Mouse (Mus musculus) liver, embryonic 15.5 days (tissue): ENCODE measurements around the gene Nln. TPM values are rescaled to one million over a fixed set of nuclear protein-coding genes. Genes with fewer than 3 reads are reported as not detected.
A peak's percentile ranks its signal among the peaks of the same experiment; 100 is the strongest.

ENCODE experiments used
- ATAC-seq: fragments of 200-750 bp; cut with Nextera tagmentation; 2 replicates; pipeline ENCODE4 v1.8.0; 2017; ENCODE audit warnings: moderate number of reproducible peaks, mild to moderate bottlenecking, moderate library complexity; ENCODE audit not compliant: insufficient read depth
- H3K27ac ChIP-seq: fragments of 300-500 bp; sonication (generic); replicated peaks from 2 replicates; pipeline ENCODE4 v1.5.1; 2015; ENCODE audit warnings: mild to moderate bottlenecking, inconsistent platforms
- H3K27me3 ChIP-seq: fragments of 300-500 bp; sonication (generic); 2 replicates; pipeline ENCODE4 v1.6.1; 2015; ENCODE audit warnings: mild to moderate bottlenecking, inconsistent platforms
- H3K36me3 ChIP-seq: fragments of 300-500 bp; sonication (generic); replicated peaks from 2 replicates; pipeline ENCODE4 v1.6.1; 2015; ENCODE audit warnings: moderate library complexity, mild to moderate bottlenecking, inconsistent platforms
- H3K4me1 ChIP-seq: fragments of 300-500 bp; sonication (generic); replicated peaks from 2 replicates; pipeline ENCODE4 v1.6.1; 2015; ENCODE audit warnings: inconsistent platforms
- H3K4me2 ChIP-seq: fragments of 300-500 bp; sonication (generic); 2 replicates; pipeline ENCODE4 v1.6.1; 2015; ENCODE audit warnings: moderate library complexity, mild to moderate bottlenecking, inconsistent platforms
- H3K4me3 ChIP-seq: fragments of 300-500 bp; sonication (generic); replicated peaks from 2 replicates; pipeline ENCODE4 v1.5.1; 2015; ENCODE audit warnings: mild to moderate bottlenecking, inconsistent platforms
- H3K9ac ChIP-seq: fragments of 300-500 bp; sonication (generic); 2 replicates; pipeline ENCODE4 v1.6.1; 2015; ENCODE audit warnings: moderate library complexity, mild to moderate bottlenecking, inconsistent platforms
- H3K9me3 ChIP-seq: fragments of 300-500 bp; sonication (generic); replicated peaks from 2 replicates; pipeline ENCODE4 v1.6.1; 2016; ENCODE audit warnings: inconsistent platforms
- WGBS: fragments of 180-500 bp; shearing (Covaris S2); methylation state at CpG from one replicate; pipeline ENCODE4 v1.1.7; 2015; ENCODE audit warnings: mixed read lengths; ENCODE audit not compliant: insufficient replicate concordance; 5-methylcytosine and 5-hydroxymethylcytosine counted together
- polyA plus RNA-seq: library from polyadenylated mRNA; unstranded; fragments of >200 nt; fragmentation: Nextera tagmentation; extraction: Ambion mirVana; gene quantifications from 2 replicates; pipeline ENCODE4 v1.2.1, GENCODE M21; 2015

Nln gene
- polyA plus RNA-seq, result 12.5 and 12.8 TPM in 2 replicates

- peak within 1 kb of the TSS; percentile 97 for H3K4me2 ChIP-seq
- peak within 1 kb of the TSS; percentile 57 for H3K27ac ChIP-seq
- H3K4me1 ChIP-seq, result peaks cover 21% of the 10 kb centered on the region
- WGBS, result under 1% methylated on average over 34 of the region's 44 CpGs
- H3K27me3 ChIP-seq, result peaks cover 23% of the 10 kb centered on the region
- H3K36me3 ChIP-seq, result no peaks in the 10 kb centered on the region
- H3K9ac ChIP-seq, result peak within 1 kb of the TSS; percentile 60
- ATAC-seq, result peak; percentile 97
- H3K4me3 ChIP-seq, result peak within 1 kb of the TSS; percentile 69
- no peaks in the 10 kb centered on the region for H3K9me3 ChIP-seq
Measured at GRCm38 (mm10) chr13:104109288-104109815, at the start of gene Nln, which contains the start of gene Sgtb. TSS of gene Nln (minus strand) at chr13:104109614. TSS of gene Sgtb (plus strand) at chr13:104109741.

GRCm38 (mm10) chr13:104155686-104156085, 46.3 kb upstream of the Nln start:
- peaks cover 51% of the 10 kb centered on the region for H3K36me3 ChIP-seq
- H3K27me3 ChIP-seq, result no peaks in the 10 kb centered on the region
- 82% methylated on average over 1 of the region's 1 CpGs for WGBS
- no peak overlapping the region for H3K9ac ChIP-seq
- H3K4me3 ChIP-seq, result no peak overlapping the region
- no peak overlapping the region for H3K4me2 ChIP-seq
- ATAC-seq, result no peak
- no peak overlapping the region for H3K27ac ChIP-seq
- no peaks in the 10 kb centered on the region for H3K4me1 ChIP-seq
- H3K9me3 ChIP-seq, result no peaks in the 10 kb centered on the region

GRCm38 (mm10) chr13:104155106-104155505, 45.7 kb upstream of the Nln start:
- Histone ChIP-seq H3K27me3 (no peaks in the 10 kb centered on the region), H3K36me3 (peaks cover 49% of the 10 kb centered on the region), H3K4me3 (no peak overlapping the region), H3K9ac (no peak overlapping the region), H3K4me1 (no peaks in the 10 kb centered on the region), H3K9me3 (no peaks in the 10 kb centered on the region), H3K4me2 (no peak overlapping the region), H3K27ac (no peak overlapping the region)
- ATAC-seq, result no peak
- WGBS, result 83% methylated on average over 7 of the region's 7 CpGs

GRCm38 (mm10) chr13:104154180-104154579, 44.8 kb upstream of the Nln start:
- WGBS, result 89% methylated on average over 5 of the region's 5 CpGs
- Histone ChIP-seq H3K27ac (no peak overlapping the region), H3K4me2 (no peak overlapping the region), H3K4me1 (no peaks in the 10 kb centered on the region), H3K9ac (no peak overlapping the region), H3K36me3 (peaks cover 47% of the 10 kb centered on the region), H3K9me3 (no peaks in the 10 kb centered on the region), H3K4me3 (no peak overlapping the region), H3K27me3 (no peaks in the 10 kb centered on the region)
- ATAC-seq, result no peak

- Histone ChIP-seq H3K27ac (no peak overlapping the region), H3K9ac (no peak overlapping the region), H3K36me3 (peaks cover 69% of the 10 kb centered on the region), H3K4me1 (no peaks in the 10 kb centered on the region), H3K9me3 (no peaks in the 10 kb centered on the region), H3K27me3 (no peaks in the 10 kb centered on the region), H3K4me2 (no peak overlapping the region), H3K4me3 (no peak overlapping the region)
- ATAC-seq, result no peak
- WGBS, result 74% methylated on average over 3 of the region's 3 CpGs
Measured at GRCm38 (mm10) chr13:104145646-104146045, 36.2 kb upstream of the Nln start.

- Histone ChIP-seq H3K27ac (no peak overlapping the region), H3K4me2 (no peak overlapping the region), H3K27me3 (no peaks in the 10 kb centered on the region), H3K36me3 (peaks cover 73% of the 10 kb centered on the region), H3K9ac (no peak overlapping the region), H3K4me3 (no peak overlapping the region), H3K9me3 (no peaks in the 10 kb centered on the region), H3K4me1 (no peaks in the 10 kb centered on the region)
- 87% methylated on average over 9 of the region's 9 CpGs for WGBS
- no peak for ATAC-seq
Measured at GRCm38 (mm10) chr13:104144871-104145270, 35.5 kb upstream of the Nln start.

GRCm38 (mm10) chr13:104139369-104140209, 30.2 kb upstream of the Nln start:
- ATAC-seq, result peak; percentile 37; the same call in 1 of the 2 replicates
- H3K4me3 ChIP-seq, result peak overlapping the region; percentile 36
- H3K9me3 ChIP-seq, result no peaks in the 10 kb centered on the region
- no peaks in the 10 kb centered on the region; the same call in 1 of the 2 replicates for H3K4me1 ChIP-seq
- H3K36me3 ChIP-seq, result peaks cover 23% of the 10 kb centered on the region
- H3K4me2 ChIP-seq, result peak overlapping the region; percentile 57
- 26% methylated on average over 13 of the region's 13 CpGs for WGBS
- 0 out of 2 replicates have a peak overlapping the region, but pooled peaks have one; percentile 16 for H3K9ac ChIP-seq
- no peak overlapping the region for H3K27ac ChIP-seq
- H3K27me3 ChIP-seq, result no peaks in the 10 kb centered on the region

GRCm38 (mm10) chr13:104134510-104135085, 25.2 kb upstream of the Nln start:
- Histone ChIP-seq H3K9me3 (no peaks in the 10 kb centered on the region), H3K9ac (no peak overlapping the region), H3K27ac (no peak overlapping the region), H3K27me3 (no peaks in the 10 kb centered on the region), H3K4me1 (no peaks in the 10 kb centered on the region), H3K36me3 (no peaks in the 10 kb centered on the region), H3K4me2 (no peak overlapping the region), H3K4me3 (no peak overlapping the region)
- no peak for ATAC-seq
- WGBS, result 73% methylated on average over 4 of the region's 4 CpGs

GRCm38 (mm10) chr13:104132561-104132960, 23.1 kb upstream of the Nln start:
- Histone ChIP-seq H3K4me1 (no peaks in the 10 kb centered on the region), H3K9me3 (no peaks in the 10 kb centered on the region), H3K27ac (no peak overlapping the region), H3K36me3 (no peaks in the 10 kb centered on the region), H3K4me2 (no peak overlapping the region), H3K9ac (no peak overlapping the region), H3K27me3 (no peaks in the 10 kb centered on the region), H3K4me3 (no peak overlapping the region)
- WGBS, result 66% methylated on average over 2 of the region's 2 CpGs
- ATAC-seq, result no peak

GRCm38 (mm10) chr13:104123662-104124381, 14.4 kb upstream of the Nln start:
- H3K27ac ChIP-seq, result no peak overlapping the region
- H3K4me2 ChIP-seq, result no peak overlapping the region
- H3K9ac ChIP-seq, result no peak overlapping the region
- WGBS, result 72% methylated on average over 20 of the region's 20 CpGs
- H3K36me3 ChIP-seq, result no peaks in the 10 kb centered on the region
- no peak overlapping the region for H3K4me3 ChIP-seq
- no peaks in the 10 kb centered on the region for H3K27me3 ChIP-seq
- H3K4me1 ChIP-seq, result 0 out of 2 replicates have a peak, but pooled peaks cover 3% of the 10 kb centered on the region
- H3K9me3 ChIP-seq, result no peaks in the 10 kb centered on the region
- no peak for ATAC-seq
